Mouse (Mus musculus): Measurements from ENCODE around the gene Cfap58. TPM values are rescaled to one million over a fixed set of nuclear protein-coding genes. Genes with fewer than 3 reads are reported as not detected.

Gene Cfap58
- 1 to 10 TPM; 2.0 to 2.6 TPM for total RNA-seq (2021)
- long read RNA-seq, experiment 1, partial matches to known transcripts: 0 of 2 reads
- long read RNA-seq, experiment 1, other reads (novel, unspliced or antisense): 2 of 2 reads
- long read RNA-seq, experiment 2: 0 reads

GRCm38 (mm10) chr19:47937443-47938406 is at the start of gene Cfap58:
Gene Cfap58, plus strand, starts transcription at chr19:47937675.
- peak; percentile 38 to 62 for DNase-seq

DNA sequence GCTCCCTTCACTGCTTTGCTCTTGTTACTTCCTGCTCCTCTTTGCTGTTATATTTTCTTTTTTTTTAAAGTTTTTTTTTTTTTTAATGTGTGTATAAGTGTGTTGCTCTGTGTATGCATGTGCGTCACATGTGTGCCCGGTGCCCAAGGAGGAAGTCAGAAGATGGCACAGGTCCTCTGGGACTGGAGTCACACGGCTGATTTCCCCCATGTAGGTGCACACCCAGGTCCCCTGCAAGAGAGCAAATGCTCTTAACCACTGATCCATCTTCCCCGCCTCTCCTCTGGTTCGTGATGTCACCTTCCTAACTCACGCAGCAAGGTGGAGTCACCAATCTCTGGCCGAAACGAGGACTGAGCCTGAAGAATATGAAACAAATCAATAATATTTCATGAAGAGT is 49.4 kb upstream of the Cfap58 start:
- no peak for DNase-seq

GRCm38 (mm10) chr19:47890489-47891130 is 46.9 kb upstream of the Cfap58 start:
- no peak for DNase-seq

GRCm38 (mm10) chr19:47891562-47892312 is 45.7 kb upstream of the Cfap58 start:
- peak; percentile 67 to 82 for DNase-seq

GRCm38 (mm10) chr19:47893092-47893491 is 44.4 kb upstream of the Cfap58 start:
- no peak for DNase-seq

GRCm38 (mm10) chr19:47898472-47899079 is 38.9 kb upstream of the Cfap58 start:
- no peak for DNase-seq

- DNase-seq: no peak
Measured at GRCm38 (mm10) chr19:47900012-47900411, 37.5 kb upstream of the Cfap58 start.

- no peak for DNase-seq
Measured at GRCm38 (mm10) chr19:47900558-47900957, 36.9 kb upstream of the Cfap58 start.

GRCm38 (mm10) chr19:47902316-47903201 is 34.9 kb upstream of the Cfap58 start:
- DNase-seq: peak; percentile 56 to 65

DNA sequence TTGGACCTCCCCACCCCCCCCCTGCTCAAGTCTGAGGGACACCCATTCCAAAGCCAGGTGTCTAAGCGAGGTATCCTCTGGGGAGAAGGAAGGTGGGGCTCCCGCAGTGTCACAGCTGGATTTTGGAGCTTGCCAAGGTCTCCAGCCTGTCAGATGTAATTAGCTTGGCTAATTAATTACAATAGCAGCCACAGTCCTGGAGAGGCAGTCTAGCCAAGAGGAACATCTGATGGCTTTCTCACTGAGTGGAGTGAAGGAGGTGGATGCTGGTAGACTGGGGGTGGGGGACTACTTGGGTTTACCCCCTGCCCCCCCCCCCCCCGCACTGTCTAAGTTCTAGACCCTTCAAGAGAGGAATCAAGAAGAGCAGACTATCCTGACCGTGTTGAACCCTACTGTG is 33.8 kb upstream of the Cfap58 start:
- no peak for DNase-seq

DNA sequence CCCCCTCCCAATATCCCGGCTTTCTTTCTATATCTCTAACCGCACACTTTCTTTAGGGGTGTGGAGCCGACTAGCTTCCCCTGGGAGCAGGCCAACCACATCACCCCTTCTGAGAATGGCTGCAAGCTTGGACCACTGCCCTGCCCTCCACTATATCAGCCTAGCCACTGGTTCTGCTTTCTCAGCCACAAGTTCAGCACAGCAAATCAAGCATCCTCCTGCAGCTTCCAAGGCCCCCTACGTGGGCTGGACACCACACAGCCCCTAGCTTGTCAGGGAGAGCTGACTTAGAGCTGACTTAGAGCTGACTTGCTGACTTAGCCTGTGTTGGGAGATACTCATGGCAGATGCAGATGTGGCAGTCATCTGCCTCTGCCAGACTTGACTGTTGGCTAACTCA is 32.4 kb upstream of the Cfap58 start:
- no peak for DNase-seq

- no peak for DNase-seq
Measured at GRCm38 (mm10) chr19:47905603-47906002, 31.9 kb upstream of the Cfap58 start.

GRCm38 (mm10) chr19:47907596-47907995 is 29.9 kb upstream of the Cfap58 start:
- no peak for DNase-seq

GRCm38 (mm10) chr19:47908961-47909371 is 28.5 kb upstream of the Cfap58 start:
- no peak for DNase-seq

DNA sequence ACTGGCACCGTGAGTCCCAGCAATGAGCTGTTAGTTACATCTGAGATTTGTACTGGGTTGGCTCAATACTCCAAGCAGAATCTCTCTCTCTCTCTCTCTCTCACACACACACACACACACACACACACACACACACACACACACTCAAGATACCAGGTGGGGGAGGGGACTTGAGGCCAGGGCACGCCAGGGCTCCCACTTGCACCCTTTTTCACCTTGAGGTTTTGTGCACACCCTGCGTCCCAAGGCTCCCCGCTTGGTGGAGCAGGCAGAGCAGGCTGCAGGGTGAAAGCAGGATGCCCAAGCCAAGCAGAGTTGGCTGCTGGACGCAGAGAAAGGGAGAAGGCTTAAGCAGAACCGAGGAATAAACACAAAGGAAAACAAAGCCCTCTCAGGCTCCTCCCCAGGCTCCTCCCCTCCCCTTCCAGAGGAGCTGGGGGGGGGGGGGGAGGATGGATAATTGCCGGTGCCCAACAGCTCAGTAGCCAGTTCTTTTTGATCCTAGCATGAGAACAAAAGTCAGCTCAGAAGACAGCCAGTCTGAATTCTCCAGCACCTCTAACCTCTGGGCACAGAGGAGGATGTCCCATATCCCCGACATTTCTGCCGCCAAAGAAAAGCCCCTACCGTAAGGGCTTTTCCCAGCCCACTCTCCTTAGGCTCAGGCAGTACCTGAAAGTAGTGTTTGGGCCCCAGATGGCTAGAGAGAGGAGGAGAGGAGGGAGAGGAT is 27.9 kb upstream of the Cfap58 start:
- peak; percentile 39 to 50 for DNase-seq

- DNase-seq: no peak
Measured at GRCm38 (mm10) chr19:47910117-47910618, 27.3 kb upstream of the Cfap58 start.

GRCm38 (mm10) chr19:47910751-47911150 is 26.7 kb upstream of the Cfap58 start:
- no peak for DNase-seq

- no peak for DNase-seq
Measured at GRCm38 (mm10) chr19:47913344-47913743, 24.1 kb upstream of the Cfap58 start.

GRCm38 (mm10) chr19:47914191-47914590 is 23.3 kb upstream of the Cfap58 start:
- no peak for DNase-seq

- no peak for DNase-seq
Measured at GRCm38 (mm10) chr19:47915251-47915650, 22.2 kb upstream of the Cfap58 start.

Data from heart, adult 18-20 months (tissue).